Mouse (Mus musculus) CH12.LX (cell line): ENCODE measurements around the gene Sf3a2.

Experiments
- CTCF ChIP-seq, 2 experiments: IDR thresholded peaks in 1 of 2; conservative IDR thresholded peaks in 1 of 2; 2 replicates each; pipeline ENCODE4 v1.5.1; 2011 to 2012; ENCODE audit warnings: low read depth in 2 of 2, low read length in 2 of 2, improper control_type of control experiment in 1 of 2, inconsistent platforms in 1 of 2, mild to moderate bottlenecking in 1 of 2, moderate library complexity in 1 of 2
- ELF1 ChIP-seq: IDR thresholded peaks from 2 replicates; pipeline ENCODE4 v1.6.1; 2014; ENCODE audit warnings: low read depth, mild to moderate bottlenecking, inconsistent platforms, low read length, improper control_type of control experiment
- JUN ChIP-seq: IDR thresholded peaks from 2 replicates; pipeline ENCODE4 v1.6.1; 2011; ENCODE audit warnings: low read depth, mild to moderate bottlenecking, low read length, improper control_type of control experiment, moderate library complexity; ENCODE audit not compliant: insufficient read depth
- KAT2A ChIP-seq: IDR thresholded peaks from 2 replicates; pipeline ENCODE4 v1.6.1; 2012; ENCODE audit warnings: low read length, improper control_type of control experiment, inconsistent platforms; ENCODE audit not compliant: insufficient replicate concordance
- MAX ChIP-seq: IDR thresholded peaks from 2 replicates; pipeline ENCODE4 v1.6.1; 2011; ENCODE audit warnings: low read length, improper control_type of control experiment
- MAZ ChIP-seq: IDR thresholded peaks from 2 replicates; pipeline ENCODE4 v1.6.1; 2012; ENCODE audit warnings: low read depth, mild to moderate bottlenecking, inconsistent platforms, low read length, improper control_type of control experiment, moderate library complexity
- PAX5 ChIP-seq: IDR thresholded peaks from 2 replicates; pipeline ENCODE4 v1.6.1; 2012; ENCODE audit warnings: low read length, inconsistent platforms, mixed read lengths
- POLR2A ChIP-seq: IDR thresholded peaks from 2 replicates; pipeline ENCODE4 v1.6.1; 2011; ENCODE audit warnings: low read depth, mild to moderate bottlenecking, improper control_type of control experiment, low read length
- RAD21 ChIP-seq: IDR thresholded peaks from 2 replicates; pipeline ENCODE4 v1.6.1; 2011; ENCODE audit warnings: low read depth, mild to moderate bottlenecking, low read length, improper control_type of control experiment, moderate library complexity
- RCOR1 ChIP-seq: conservative IDR thresholded peaks from 2 replicates; pipeline ENCODE4 v1.6.1; 2012; ENCODE audit warnings: low read depth, mild to moderate bottlenecking, inconsistent platforms, low read length, improper control_type of control experiment
- UBTF ChIP-seq: IDR thresholded peaks from 2 replicates; pipeline ENCODE4 v1.6.1; 2012; ENCODE audit warnings: low read depth, mild to moderate bottlenecking, inconsistent platforms, low read length, improper control_type of control experiment, moderate library complexity

- TF ChIP-seq MAX (no peak), UBTF (no peak), RAD21 (no peak), CTCF (conservative IDR thresholded peaks at IDR 0.05 in 1 of 2, IDR thresholded peaks at IDR 0.05 in 1 of 2; ENCODE audit: low read depth in 2 of 2, low read length in 2 of 2) (no peak), POLR2A (no peak), ELF1 (no peak), RCOR1 (no peak), KAT2A (no peak), PAX5 (no peak), JUN (no peak), MAZ (no peak)
These were observed 21.6 kb upstream of the Sf3a2 start for GRCm38 (mm10) chr10:80776358-80776869.
